Mouse (Mus musculus) gastrocnemius, adult 8-10 months (tissue): ENCODE data around the gene Cox5a. TPM values are rescaled to one million over a fixed set of nuclear protein-coding genes. Genes with fewer than 3 reads are reported as not detected.
A peak's percentile ranks its signal among the peaks of the same experiment; 100 is the strongest.

Experiments used
- DNase-seq, 2 experiments: peaks; one replicate each; pipeline ENCODE4 v3.0.0; 2022; ENCODE audit warnings: low spot score in 2 of 2
- total RNA-seq, 4 experiments: library from RNA; stranded (reverse); gene quantifications; 2 replicates each; pipeline ENCODE4 v1.2.4; 2022

Cox5a gene
- total RNA-seq, result 1,000 to 10,000 TPM; 1,141 to 1,247 (median 1,173) TPM

GRCm38 (mm10) chr9:57521056-57521911 lies at the start of gene Cox5a:
TSS of gene Cox5a (plus strand) at chr9:57521274.
- DNase-seq, result peak; percentile 86 to 94

DNA sequence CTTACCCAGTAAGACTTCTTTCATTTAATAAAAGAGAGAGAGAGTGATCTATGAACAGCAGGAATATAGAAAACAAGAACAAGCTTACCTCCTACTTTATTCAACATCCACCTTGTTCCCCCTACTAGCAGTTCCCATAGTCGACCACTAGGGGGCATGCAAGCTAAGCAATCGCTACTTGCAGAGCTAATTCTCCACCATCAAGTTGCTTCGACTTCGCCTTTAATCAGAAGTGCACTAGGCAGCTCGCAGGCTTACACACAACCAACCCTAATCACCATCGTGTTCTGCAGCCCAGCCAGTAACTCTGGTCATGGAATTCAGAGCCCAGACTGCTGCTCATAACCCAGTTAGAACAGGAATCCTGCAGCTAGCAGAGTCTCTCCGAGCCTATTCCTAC lies 35.3 kb upstream of the Cox5a start:
- DNase-seq, result peak; percentile 37 to 41

- no peak for DNase-seq
Measured at GRCm38 (mm10) chr9:57487807-57488206, 33.3 kb upstream of the Cox5a start.

DNA sequence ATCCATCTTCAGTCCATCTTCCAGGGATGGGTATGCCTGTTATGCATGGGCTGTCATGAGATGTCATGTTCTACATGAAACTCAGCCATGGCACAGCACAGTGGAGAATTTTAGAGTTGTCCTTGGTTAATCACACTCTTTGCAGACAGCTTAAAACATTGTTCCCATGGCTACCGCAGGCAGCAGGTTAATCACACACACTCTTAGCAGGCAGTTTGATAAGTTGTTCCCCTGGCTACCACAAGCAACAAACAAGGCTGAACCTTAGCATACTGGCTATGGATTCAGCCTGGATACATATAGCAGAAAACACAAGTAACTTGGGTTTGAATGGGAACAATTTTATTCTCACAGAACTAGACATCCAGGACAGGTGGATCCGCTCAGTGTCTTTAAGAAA lies 27.5 kb upstream of the Cox5a start:
- no peak for DNase-seq

DNA sequence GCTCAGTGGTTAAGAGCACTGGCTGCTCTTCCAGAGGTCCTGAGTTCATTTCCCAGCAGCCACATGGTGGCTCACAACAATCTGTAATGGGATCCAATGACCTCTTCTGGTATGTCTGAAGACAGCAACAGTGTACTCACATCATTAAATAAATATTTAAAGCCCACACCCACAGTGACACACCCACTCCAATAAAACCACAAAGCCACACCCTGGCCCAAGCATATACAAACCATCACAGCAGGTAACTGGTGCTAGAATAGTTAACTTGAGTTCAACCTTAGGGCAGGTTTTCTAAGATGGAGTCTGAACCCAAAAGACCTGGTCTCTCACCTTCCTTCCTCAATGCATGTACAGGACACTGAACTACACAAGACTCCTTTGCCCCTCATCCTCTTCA lies 26.1 kb upstream of the Cox5a start:
- DNase-seq, result no peak

DNA sequence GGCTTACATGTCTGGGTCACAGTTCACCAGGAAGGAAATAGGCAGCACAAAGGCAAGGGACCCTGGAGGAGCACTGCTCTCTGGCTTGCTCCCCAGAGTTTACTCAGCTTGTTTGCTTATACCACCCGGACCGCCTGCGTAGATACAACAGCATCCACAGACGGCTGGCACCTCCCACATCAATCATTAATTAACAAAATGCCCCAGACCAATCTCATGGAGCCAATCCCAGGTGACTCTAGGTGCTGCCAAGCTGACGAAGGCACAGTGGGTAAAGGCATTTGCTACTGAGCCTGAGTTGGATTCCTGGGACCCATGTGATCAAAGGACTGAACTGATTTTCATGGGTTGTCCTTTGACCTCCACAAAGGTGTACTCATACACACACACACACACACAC lies 23.8 kb upstream of the Cox5a start:
- DNase-seq, result no peak

- DNase-seq, result no peak
Measured at GRCm38 (mm10) chr9:57498536-57498935, 22.5 kb upstream of the Cox5a start.

- no peak for DNase-seq
Measured at GRCm38 (mm10) chr9:57501452-57501851, 19.6 kb upstream of the Cox5a start.

DNA sequence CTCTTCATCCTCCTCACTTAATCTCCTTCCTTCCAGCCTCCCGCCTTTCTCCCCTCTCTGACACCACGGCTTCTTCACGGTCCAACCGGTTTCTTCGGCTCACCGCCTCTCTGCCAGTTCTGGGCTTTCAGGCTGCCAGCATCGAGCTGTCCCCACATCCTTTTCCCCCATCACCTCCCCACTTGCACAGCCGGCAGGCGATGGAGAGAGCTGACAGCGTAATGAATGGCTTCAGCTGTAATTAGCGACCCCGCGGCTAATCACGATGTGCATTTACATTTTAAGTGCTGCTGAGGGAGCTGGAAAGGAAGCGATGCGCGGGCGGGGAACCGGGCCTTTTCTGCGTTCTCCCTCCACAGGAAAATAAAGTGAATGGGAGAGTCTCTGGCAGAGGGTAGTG lies 19.2 kb upstream of the Cox5a start:
- no peak for DNase-seq

GRCm38 (mm10) chr9:57502911-57503621 lies 18.0 kb upstream of the Cox5a start:
- DNase-seq, result no peak

DNA sequence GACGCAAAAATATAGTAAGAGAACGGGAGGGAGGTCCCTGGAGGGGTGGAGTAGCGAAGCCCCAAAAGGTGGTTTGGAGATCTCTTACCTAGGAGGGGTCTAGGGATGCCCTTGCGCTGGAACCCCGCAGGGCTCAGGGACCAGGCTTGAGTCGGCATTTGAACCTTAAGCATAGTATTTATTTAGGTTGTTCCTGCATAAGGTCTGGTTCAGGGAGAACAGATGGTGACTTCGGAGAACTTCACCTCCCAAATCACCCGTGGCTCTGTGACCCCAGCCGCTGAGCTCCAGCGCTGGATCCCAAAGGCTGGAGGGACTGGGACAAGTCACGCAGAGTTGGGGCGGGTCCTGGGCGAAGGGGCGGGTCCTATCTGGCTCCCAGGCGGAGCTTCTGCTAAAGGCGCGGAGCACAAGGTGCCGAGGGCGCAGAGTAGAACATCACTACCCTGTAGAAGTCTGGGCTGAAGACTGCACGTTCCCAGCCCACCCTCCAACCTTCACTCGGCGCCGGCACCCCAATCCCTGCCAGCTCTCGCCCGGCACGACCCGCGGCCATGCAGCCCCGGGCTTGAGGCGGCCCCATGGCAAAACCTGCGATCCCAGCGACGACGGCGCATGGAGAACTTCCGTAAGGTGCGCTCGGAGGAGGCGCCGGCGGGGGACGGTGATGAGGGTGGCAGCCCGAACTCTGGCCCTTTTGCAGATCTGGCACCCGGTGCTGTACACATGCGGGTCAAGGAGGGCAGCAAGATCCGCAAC lies 17.3 kb upstream of the Cox5a start, which contains the start of gene Rpp25:
Gene Rpp25 (plus strand): TSS at position 405 of the 759 bp plus-strand sequence.
- peak in 1 of 2 experiments; percentile 10 for DNase-seq

- no peak for DNase-seq
Measured at GRCm38 (mm10) chr9:57504381-57504700, 16.7 kb upstream of the Cox5a start.

DNA sequence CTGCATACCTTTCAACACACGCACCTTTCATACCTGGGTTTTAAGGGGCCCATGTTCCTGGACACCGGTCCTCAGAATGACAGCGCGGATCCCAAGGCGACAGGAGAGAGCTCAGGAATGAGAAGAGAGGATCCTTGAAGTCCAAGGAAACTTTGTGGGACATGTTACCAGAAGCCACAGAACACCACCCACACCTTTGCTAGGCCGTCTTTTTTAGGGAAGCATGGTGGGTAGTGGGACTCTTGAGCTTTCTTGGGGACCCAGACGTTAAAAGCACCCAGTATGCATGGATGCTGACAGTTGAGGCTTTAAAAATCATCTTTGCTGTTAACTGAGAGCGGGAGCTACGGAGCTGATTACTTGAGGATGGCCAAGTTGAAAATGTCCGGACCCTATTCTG lies 16.2 kb upstream of the Cox5a start:
- DNase-seq, result no peak

DNA sequence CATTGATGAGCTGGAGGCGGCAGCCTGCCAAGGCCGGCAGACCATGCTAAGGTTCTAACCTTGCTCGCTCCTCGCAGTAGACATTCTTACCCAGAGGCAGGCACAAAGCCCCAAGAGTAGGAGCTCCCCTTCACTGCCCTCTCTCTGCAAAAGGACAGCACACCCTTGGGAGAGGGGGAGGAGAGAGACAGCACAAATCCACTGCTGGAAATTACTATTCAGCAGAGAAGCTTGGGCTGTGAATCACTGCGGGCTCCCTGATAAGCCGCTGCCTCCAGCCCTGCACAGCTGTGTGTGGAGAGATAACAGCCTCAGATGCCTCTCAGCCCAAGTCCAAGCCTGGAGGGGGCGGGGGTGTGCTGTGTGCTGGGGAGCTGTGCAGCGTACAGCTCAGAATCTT lies 15.4 kb upstream of the Cox5a start:
- DNase-seq, result no peak

DNA sequence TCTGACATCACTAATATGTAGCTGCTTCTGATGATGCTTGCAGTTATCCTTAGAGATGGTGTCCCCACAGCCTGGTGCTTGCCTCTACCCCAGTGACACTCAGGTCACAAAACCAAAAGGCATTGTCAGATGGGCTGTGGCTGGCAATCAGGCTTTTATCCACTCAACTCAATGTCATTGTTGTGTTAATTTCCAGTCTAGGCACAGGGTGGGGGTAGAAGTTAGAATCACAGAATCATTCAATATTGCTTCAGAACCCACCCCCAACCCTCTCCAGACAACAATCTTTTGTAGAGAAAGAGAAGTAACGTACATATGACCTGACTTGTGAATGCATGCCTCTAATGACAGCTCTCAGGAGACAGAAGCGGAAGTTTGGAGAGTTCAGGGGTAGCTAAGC lies 10.5 kb upstream of the Cox5a start:
- no peak for DNase-seq

- DNase-seq, result no peak
Measured at GRCm38 (mm10) chr9:57517113-57517512, 4.0 kb upstream of the Cox5a start.

GRCm38 (mm10) chr9:57520375-57521055 lies 559 bp upstream of the Cox5a start:
- DNase-seq, result no peak

GRCm38 (mm10) chr9:57522114-57522860 lies 1.2 kb downstream of the Cox5a start:
- no peak for DNase-seq

GRCm38 (mm10) chr9:57522861-57523246 lies 1.8 kb downstream of the Cox5a start:
- no peak for DNase-seq

DNA sequence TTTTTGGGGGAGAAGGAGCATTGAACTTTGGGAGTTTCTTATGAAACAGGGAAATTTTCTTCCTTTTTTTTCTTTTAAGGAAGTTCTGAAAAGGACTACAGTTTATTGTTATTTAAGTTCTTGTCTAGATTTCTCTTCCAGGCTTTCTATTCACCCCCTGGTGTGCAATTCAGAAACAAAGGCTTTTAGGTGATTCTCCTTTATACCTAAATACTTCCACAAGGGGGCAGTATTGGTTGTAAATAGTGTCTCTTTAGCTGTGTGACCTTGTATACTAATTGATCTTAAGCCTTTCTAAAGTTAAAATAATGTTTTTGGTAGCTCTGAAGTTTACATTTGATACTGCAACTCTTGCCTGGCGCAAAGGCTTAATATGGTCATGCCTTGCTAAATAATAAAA lies 2.7 kb downstream of the Cox5a start:
- DNase-seq, result no peak

- no peak for DNase-seq
Measured at GRCm38 (mm10) chr9:57524439-57524838, 3.4 kb downstream of the Cox5a start.
